Mouse (Mus musculus): ENCODE measurements around the gene Gm49384. TPM values are rescaled to one million over a fixed set of nuclear protein-coding genes. Genes with fewer than 3 reads are reported as not detected.

The Gm49384 gene
- polyA plus RNA-seq, 1 experiment from 2014 or later, result 18.4 TPM

DNA sequence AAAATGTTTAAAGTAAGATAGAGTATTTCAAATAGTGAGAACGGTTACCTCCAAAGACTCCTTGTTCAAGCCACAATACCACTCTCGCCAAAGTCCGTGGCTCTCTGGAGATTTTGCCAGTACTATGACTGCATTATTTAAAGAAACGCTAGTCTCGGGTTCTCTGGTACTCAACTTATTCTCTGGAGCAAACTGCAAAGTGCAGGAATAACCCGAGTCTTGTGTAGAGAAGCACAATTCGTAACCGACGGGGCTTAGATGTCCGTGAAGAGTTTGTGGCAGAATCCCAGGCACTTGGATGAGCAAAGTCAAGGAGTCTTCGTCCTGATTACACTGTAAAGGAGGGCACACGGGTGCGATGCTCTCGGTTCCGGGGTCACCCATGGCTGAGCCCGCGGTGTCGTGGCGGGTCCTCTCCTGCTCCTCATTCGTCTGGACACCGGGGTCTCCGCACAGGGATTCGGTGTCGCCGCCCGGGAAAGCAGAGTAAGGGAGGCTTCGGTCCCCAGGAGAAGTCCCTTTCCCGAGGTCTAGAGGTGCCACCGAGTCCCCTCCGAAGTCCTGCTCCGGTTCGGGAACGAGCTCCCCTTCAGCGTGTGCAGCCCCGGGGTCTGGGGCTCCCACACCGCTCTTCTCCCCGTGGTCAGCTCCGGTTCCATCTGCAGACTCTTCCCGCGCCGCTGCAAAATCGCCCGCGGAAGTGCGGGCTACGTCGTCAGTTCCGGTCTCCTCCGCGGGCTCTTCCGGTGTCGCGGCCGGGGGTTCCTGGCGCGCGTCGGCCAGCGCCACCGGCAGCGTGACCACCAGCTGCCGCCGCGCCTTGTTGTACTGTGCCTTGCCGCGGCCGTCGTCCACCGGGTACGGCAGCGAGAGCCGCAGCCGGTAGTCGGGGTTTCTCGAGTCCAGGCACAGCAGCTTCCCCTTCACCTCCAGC lies 7.4 kb downstream of the Gm49384 start, which contains the start of gene Gm49383:
Gene Gm49383 (minus strand): TSS at position 661 of the 934 bp plus-strand sequence.
- 1% methylated on average over 30 of the region's 75 CpGs for WGBS
- Histone ChIP-seq H3K9ac (ENCODE audit: low read depth, low read length) (peak within 1 kb of the TSS; percentile 86), H3K4me3 (ENCODE audit: low read depth, low read length) (peak within 1 kb of the TSS; percentile 95), H3K27ac (replicated peaks; ENCODE audit: low read depth, low read length) (peak within 1 kb of the TSS; percentile 91), H3K9me3 (ENCODE audit: control insufficient read depth, low read length) (no peaks in the 10 kb centered on the region), H3K4me1 (ENCODE audit: control insufficient read depth, insufficient read depth, low read length) (peaks cover 21% of the 10 kb centered on the region), H3K27me3 (replicated peaks; ENCODE audit: control insufficient read depth, insufficient read depth, low read length) (no peaks in the 10 kb centered on the region), H3K4me2 (ENCODE audit: low read depth, low read length) (peak within 1 kb of the TSS; percentile 78), H3K36me3 (ENCODE audit: control insufficient read depth, insufficient read depth, low read length) (peaks cover 30% of the 10 kb centered on the region)
- DNase-seq (ENCODE audit: low spot score), result peak; percentile 90
- peak; percentile 82 for ATAC-seq (ENCODE audit: low read depth)

DNA sequence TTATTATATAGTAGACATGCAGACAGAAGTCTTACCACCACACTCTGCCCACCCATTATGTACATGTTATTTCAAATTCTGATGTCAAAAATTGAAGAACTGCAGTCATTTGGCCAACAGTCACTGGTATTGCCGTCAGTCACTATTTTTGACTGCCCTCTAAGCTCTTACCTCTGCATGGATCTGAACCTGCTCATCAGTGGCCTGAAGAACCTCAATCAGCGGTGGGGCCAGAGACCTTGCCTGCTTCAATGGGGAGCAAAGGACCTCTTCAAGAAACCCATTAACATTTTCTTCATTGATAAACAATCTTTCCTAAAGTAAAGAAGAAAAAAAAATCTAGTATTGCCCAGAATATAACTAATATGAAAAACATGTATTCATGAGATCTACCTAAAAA lies 11.4 kb downstream of the Gm49384 start:
- no peak for ATAC-seq (ENCODE audit: low read depth)
- H3K9me3 ChIP-seq (ENCODE audit: control insufficient read depth, low read length), result no peaks in the 10 kb centered on the region
- no peaks in the 10 kb centered on the region for H3K27me3 ChIP-seq (replicated peaks; ENCODE audit: control insufficient read depth, insufficient read depth, low read length)
- peaks cover 41% of the 10 kb centered on the region for H3K36me3 ChIP-seq (ENCODE audit: control insufficient read depth, insufficient read depth, low read length)
- 95% methylated on average over 2 of the region's 2 CpGs for WGBS
- H3K4me1 ChIP-seq (ENCODE audit: control insufficient read depth, insufficient read depth, low read length), result peaks cover 9% of the 10 kb centered on the region; the same call in 1 of the 2 replicates
- DNase-seq (ENCODE audit: low spot score), result no peak
- H3K9ac ChIP-seq (ENCODE audit: low read depth, low read length), result no peak overlapping the region
- H3K4me2 ChIP-seq (ENCODE audit: low read depth, low read length), result no peak overlapping the region
- no peak overlapping the region for H3K4me3 ChIP-seq (ENCODE audit: low read depth, low read length)
- H3K27ac ChIP-seq (replicated peaks; ENCODE audit: low read depth, low read length), result no peak overlapping the region

DNA sequence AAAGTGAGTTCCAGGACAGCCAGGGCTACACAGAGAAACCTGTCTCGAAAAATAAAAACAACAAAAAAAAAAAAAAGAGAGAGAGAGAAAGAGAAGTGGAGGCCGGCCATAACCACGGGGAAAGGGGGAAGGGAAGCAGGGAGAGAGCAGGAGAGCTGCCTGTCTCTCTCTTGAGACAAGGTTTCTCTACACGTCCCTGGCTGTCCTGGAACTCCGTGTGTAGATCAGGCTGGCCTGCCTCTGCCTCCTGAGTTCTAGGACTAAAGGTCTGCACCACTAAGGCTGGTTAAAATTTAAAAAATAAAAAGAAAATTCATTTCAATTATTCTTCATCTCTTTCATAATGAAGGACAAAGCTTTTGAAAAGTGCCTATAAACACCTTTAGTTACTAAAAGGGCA lies 12.7 kb downstream of the Gm49384 start:
- H3K9me3 ChIP-seq (ENCODE audit: control insufficient read depth, low read length), result no peaks in the 10 kb centered on the region
- DNase-seq (ENCODE audit: low spot score), result no peak
- 97% methylated on average over 5 of the region's 5 CpGs for WGBS
- no peak overlapping the region for H3K9ac ChIP-seq (ENCODE audit: low read depth, low read length)
- no peak overlapping the region for H3K4me3 ChIP-seq (ENCODE audit: low read depth, low read length)
- H3K27ac ChIP-seq (replicated peaks; ENCODE audit: low read depth, low read length), result no peak overlapping the region
- H3K4me2 ChIP-seq (ENCODE audit: low read depth, low read length), result no peak overlapping the region
- H3K27me3 ChIP-seq (replicated peaks; ENCODE audit: control insufficient read depth, insufficient read depth, low read length), result no peaks in the 10 kb centered on the region
- ATAC-seq (ENCODE audit: low read depth), result no peak
- peaks cover 9% of the 10 kb centered on the region; the same call in 1 of the 2 replicates for H3K4me1 ChIP-seq (ENCODE audit: control insufficient read depth, insufficient read depth, low read length)
- H3K36me3 ChIP-seq (ENCODE audit: control insufficient read depth, insufficient read depth, low read length), result peaks cover 48% of the 10 kb centered on the region

DNA sequence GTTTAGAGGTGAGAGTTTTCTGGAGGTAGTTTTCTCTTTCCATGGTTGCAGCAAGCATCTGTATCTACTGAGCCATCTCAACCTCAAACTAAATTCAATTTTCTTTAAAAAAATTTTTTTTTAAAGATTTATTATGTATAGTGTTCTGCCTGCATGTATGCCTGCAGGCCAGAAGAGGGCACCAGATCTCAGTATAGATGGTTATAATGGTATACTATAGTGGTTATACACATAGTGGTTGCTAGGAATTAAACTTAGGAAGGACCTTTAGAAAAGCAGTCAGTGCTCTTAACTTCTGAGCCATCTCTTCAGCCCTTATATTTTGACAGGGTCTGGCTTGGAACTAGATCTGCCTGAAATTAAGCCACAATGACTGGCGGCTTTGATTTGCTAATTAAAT lies 13.5 kb downstream of the Gm49384 start:
- no peaks in the 10 kb centered on the region for H3K27me3 ChIP-seq (replicated peaks; ENCODE audit: control insufficient read depth, insufficient read depth, low read length)
- WGBS, result 87% methylated on average over 1 of the region's 1 CpGs
- ATAC-seq (ENCODE audit: low read depth), result no peak

DNA sequence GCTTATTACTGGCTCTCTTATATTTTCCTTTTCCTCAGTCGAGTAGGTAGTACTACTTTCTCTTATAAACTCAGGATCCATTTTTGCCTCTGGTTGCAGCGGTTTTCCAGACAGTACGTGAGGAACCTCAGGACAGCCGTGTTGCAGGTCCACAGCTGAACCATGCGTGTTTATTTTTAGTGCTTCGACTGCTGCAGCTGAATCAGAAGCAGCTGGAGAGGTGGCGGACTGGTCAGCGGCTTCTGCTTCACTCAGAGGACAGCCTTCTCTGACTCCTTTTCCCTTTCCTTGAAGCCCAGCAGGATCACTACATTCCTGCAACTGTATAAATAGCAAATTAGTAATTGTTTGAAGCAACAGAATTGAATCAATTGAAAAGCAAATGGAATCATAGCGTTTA lies 14.0 kb downstream of the Gm49384 start:
- no peak for DNase-seq (ENCODE audit: low spot score)

More for the DNA sequence above, 13.5 kb downstream of the Gm49384 start:
- peaks cover 5% of the 10 kb centered on the region for H3K4me1 ChIP-seq (ENCODE audit: control insufficient read depth, insufficient read depth, low read length)
- no peak overlapping the region for H3K4me3 ChIP-seq (ENCODE audit: low read depth, low read length)
- H3K9me3 ChIP-seq (ENCODE audit: control insufficient read depth, low read length), result no peaks in the 10 kb centered on the region
- H3K27ac ChIP-seq (replicated peaks; ENCODE audit: low read depth, low read length), result no peak overlapping the region
- H3K4me2 ChIP-seq (ENCODE audit: low read depth, low read length), result no peak overlapping the region
- H3K36me3 ChIP-seq (ENCODE audit: control insufficient read depth, insufficient read depth, low read length), result peaks cover 48% of the 10 kb centered on the region
- no peak overlapping the region for H3K9ac ChIP-seq (ENCODE audit: low read depth, low read length)
- DNase-seq (ENCODE audit: low spot score), result no peak

DNA sequence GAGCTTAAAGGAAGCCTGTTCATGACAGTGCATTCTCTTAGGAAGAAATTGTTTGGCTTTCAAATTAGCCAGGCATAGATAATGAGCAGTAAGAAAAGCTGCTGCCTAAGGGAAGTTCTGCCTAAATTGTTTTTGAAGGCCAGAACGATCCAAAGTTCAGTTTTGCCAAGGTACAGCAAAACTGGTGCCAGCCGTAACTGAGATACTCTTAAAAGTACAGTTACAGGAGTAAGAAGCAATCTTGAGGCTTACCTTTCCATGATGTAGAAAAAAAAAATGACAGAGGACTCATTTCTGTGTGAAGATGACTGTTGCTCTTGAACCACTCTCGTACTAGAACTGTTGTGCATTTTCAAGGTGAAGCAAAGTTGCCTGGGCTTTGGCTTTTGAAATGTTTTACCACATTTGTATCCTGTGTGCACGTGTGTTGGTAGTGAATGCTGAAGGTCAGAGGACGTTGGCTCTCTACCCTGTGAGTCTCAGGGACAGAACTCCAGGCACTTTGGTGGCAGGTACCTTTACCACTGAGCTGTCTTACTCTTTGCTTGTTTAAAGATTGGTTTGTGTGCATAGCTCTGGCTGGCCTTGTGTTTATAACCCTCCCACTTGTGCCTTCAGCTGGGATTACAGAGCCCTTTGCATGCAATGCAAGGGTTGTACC lies 17.1 kb downstream of the Gm49384 start:
- Histone ChIP-seq H3K4me2 (ENCODE audit: low read depth, low read length) (no peak overlapping the region), H3K4me3 (ENCODE audit: low read depth, low read length) (no peak overlapping the region), H3K27ac (replicated peaks; ENCODE audit: low read depth, low read length) (no peak overlapping the region), H3K4me1 (ENCODE audit: control insufficient read depth, insufficient read depth, low read length) (peaks cover 13% of the 10 kb centered on the region), H3K36me3 (ENCODE audit: control insufficient read depth, insufficient read depth, low read length) (peaks cover 48% of the 10 kb centered on the region), H3K9ac (ENCODE audit: low read depth, low read length) (0 out of 2 replicates have a peak overlapping the region, but pooled peaks have one; percentile 25), H3K9me3 (ENCODE audit: control insufficient read depth, low read length) (no peaks in the 10 kb centered on the region), H3K27me3 (replicated peaks; ENCODE audit: control insufficient read depth, insufficient read depth, low read length) (no peaks in the 10 kb centered on the region)
- DNase-seq (ENCODE audit: low spot score) (no peak), ATAC-seq (ENCODE audit: low read depth) (no peak)
- WGBS, result 74% methylated on average over 5 of the region's 5 CpGs

More for the DNA sequence above, 14.0 kb downstream of the Gm49384 start:
- peaks cover 48% of the 10 kb centered on the region for H3K36me3 ChIP-seq (ENCODE audit: control insufficient read depth, insufficient read depth, low read length)
- H3K4me1 ChIP-seq (ENCODE audit: control insufficient read depth, insufficient read depth, low read length), result peaks cover 8% of the 10 kb centered on the region
- H3K27ac ChIP-seq (replicated peaks; ENCODE audit: low read depth, low read length), result no peak overlapping the region
- H3K9ac ChIP-seq (ENCODE audit: low read depth, low read length), result no peak overlapping the region
- no peak for ATAC-seq (ENCODE audit: low read depth)
- 85% methylated on average over 9 of the region's 9 CpGs for WGBS
- no peaks in the 10 kb centered on the region for H3K9me3 ChIP-seq (ENCODE audit: control insufficient read depth, low read length)
- no peaks in the 10 kb centered on the region for H3K27me3 ChIP-seq (replicated peaks; ENCODE audit: control insufficient read depth, insufficient read depth, low read length)
- no peak overlapping the region for H3K4me2 ChIP-seq (ENCODE audit: low read depth, low read length)
- no peak overlapping the region for H3K4me3 ChIP-seq (ENCODE audit: low read depth, low read length)

DNA sequence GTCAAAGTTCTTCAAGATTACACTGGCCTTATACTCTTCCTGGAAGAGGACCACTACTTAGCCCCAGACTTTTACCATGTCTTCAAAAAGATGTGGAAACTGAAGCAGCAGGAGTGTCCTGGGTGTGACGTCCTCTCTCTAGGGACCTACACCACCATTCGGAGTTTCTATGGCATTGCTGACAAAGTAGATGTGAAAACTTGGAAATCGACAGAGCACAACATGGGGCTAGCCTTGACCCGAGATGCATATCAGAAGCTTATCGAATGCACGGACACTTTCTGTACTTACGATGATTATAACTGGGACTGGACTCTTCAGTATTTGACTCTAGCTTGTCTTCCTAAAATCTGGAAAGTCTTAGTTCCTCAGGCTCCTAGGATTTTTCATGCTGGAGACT lies 18.7 kb downstream of the Gm49384 start:
- peak overlapping the region; percentile 90 for H3K4me3 ChIP-seq (ENCODE audit: low read depth, low read length)
- WGBS, result 72% methylated on average over 7 of the region's 7 CpGs
- ATAC-seq (ENCODE audit: low read depth) (no peak), DNase-seq (ENCODE audit: low spot score) (no peak)
- H3K27me3 ChIP-seq (replicated peaks; ENCODE audit: control insufficient read depth, insufficient read depth, low read length), result no peaks in the 10 kb centered on the region
- H3K9ac ChIP-seq (ENCODE audit: low read depth, low read length), result peak overlapping the region; percentile 92
- H3K4me1 ChIP-seq (ENCODE audit: control insufficient read depth, insufficient read depth, low read length), result peaks cover 13% of the 10 kb centered on the region
- H3K9me3 ChIP-seq (ENCODE audit: control insufficient read depth, low read length), result no peaks in the 10 kb centered on the region
- H3K36me3 ChIP-seq (ENCODE audit: control insufficient read depth, insufficient read depth, low read length), result peaks cover 46% of the 10 kb centered on the region
- H3K4me2 ChIP-seq (ENCODE audit: low read depth, low read length), result peak overlapping the region; percentile 95
- no peak overlapping the region for H3K27ac ChIP-seq (replicated peaks; ENCODE audit: low read depth, low read length)

DNA sequence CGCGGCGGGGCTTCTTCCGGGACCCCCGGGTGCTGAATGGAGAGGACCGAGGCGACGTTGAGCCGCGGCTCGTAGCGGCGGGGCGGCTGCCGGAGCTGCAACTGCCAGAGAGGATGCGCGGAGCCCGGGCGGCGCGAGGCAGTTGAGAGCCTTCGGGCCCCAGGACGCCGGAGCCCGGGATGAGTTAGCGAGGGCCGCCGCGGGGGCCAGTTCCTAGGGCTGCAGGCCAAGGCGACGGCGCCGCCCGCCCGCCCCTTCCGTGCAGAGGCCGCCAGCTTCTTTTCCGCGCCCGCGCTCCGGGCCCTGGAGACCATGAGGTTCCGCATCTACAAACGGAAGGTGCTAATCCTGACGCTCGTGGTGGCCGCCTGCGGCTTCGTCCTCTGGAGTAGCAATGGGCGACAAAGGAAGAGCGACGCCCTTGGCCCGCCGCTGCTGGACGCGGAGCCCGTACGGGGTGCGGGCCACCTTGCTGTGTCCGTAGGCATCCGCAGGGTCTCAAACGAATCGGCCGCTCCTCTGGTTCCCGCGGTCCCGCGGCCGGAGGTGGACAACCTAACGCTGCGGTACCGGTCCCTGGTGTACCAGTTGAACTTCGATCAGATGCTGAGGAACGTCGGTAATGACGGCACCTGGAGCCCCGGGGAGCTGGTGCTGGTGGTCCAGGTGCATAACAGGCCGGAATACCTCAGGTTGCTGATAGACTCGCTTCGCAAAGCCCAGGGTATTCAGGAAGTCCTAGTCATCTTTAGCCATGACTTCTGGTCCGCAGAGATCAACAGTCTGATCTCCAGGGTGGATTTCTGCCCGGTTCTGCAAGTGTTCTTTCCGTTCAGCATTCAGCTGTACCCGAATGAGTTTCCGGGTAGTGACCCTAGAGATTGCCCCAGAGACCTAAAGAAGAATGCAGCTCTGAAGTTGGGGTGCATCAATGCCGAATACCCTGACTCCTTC lies 19.4 kb downstream of the Gm49384 start:
- Histone ChIP-seq H3K27me3 (replicated peaks; ENCODE audit: control insufficient read depth, insufficient read depth, low read length) (no peaks in the 10 kb centered on the region), H3K4me2 (ENCODE audit: low read depth, low read length) (peak overlapping the region; percentile 95), H3K4me3 (ENCODE audit: low read depth, low read length) (peak overlapping the region; percentile 90), H3K36me3 (ENCODE audit: control insufficient read depth, insufficient read depth, low read length) (peaks cover 39% of the 10 kb centered on the region), H3K27ac (replicated peaks; ENCODE audit: low read depth, low read length) (peak overlapping the region; percentile 86), H3K9ac (ENCODE audit: low read depth, low read length) (peak overlapping the region; percentile 92), H3K9me3 (ENCODE audit: control insufficient read depth, low read length) (no peaks in the 10 kb centered on the region), H3K4me1 (ENCODE audit: control insufficient read depth, insufficient read depth, low read length) (peaks cover 13% of the 10 kb centered on the region)
- 3% methylated on average over 62 of the region's 86 CpGs for WGBS
- DNase-seq (ENCODE audit: low spot score) (peak; percentile 44), ATAC-seq (ENCODE audit: low read depth) (peak; percentile 60)
